Mouse (Mus musculus): Measurements from ENCODE around the gene Timm10.

- TF ChIP-seq POLR2A (IDR thresholded peaks at IDR 0.05; ENCODE audit: insufficient read length, low read depth) (no peak), USF1 (IDR thresholded peaks at IDR 0.05; ENCODE audit: low read depth) (no peak), MAX (IDR thresholded peaks at IDR 0.05; ENCODE audit: low read depth) (no peak), SRF (IDR thresholded peaks at IDR 0.05; ENCODE audit: control insufficient read depth, insufficient read length, low read depth) (no peak), TCF12 (IDR thresholded peaks at IDR 0.05; ENCODE audit: insufficient read depth, poor library complexity, severe bottlenecking) (no peak), CEBPB (IDR thresholded peaks at IDR 0.05; ENCODE audit: insufficient read depth, poor library complexity, severe bottlenecking) (no peak)
These were observed 28.8 kb upstream of the Timm10 start for GRCm38 (mm10) chr2:84797833-84798492.
